Mouse (Mus musculus): ENCODE data around the gene Sema7a.

Sema7a gene

GRCm38 (mm10) chr9:57961863-57962778, 22.2 kb downstream of the Sema7a start:
- no peak for DNase-seq

GRCm38 (mm10) chr9:57963249-57963997, 23.5 kb downstream of the Sema7a start:
- no peak for DNase-seq

GRCm38 (mm10) chr9:57963998-57964395, 24.1 kb downstream of the Sema7a start:
- no peak for DNase-seq

DNA sequence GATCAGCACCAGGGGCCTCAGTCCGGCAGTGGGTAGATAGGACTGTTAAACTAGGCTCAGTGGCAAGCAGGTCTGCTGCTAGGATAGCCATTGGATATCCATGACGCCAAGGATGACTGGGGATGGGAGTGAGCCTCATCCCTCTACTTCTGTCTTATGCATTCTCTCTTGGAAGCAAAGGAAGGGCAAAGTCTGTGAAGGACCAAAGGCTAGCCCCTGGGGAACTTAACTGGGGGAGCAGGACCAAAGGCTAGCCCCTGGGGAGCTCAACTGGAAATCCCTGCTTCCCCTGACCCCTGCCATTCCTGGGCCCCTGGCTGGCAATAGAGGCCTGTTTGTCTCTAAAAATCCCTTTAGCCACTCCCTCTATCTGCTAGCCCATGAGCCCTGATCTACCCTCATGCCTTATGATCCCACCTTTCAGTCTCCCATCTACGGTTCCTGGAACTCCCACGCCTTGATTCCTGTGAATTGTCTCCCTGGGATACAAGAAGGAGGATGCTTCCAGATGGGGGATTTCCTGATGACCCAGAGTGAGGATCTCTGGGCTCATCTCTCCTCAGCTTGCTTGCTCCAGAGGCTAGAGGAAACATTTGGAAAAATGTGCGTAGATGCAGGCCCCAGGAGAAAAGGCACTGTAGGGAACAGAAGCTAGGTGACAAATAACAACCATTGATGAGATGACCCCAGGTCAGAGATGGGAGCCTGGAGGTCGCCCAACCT, 24.8 kb downstream of the Sema7a start:
- DNase-seq, result no peak

DNA sequence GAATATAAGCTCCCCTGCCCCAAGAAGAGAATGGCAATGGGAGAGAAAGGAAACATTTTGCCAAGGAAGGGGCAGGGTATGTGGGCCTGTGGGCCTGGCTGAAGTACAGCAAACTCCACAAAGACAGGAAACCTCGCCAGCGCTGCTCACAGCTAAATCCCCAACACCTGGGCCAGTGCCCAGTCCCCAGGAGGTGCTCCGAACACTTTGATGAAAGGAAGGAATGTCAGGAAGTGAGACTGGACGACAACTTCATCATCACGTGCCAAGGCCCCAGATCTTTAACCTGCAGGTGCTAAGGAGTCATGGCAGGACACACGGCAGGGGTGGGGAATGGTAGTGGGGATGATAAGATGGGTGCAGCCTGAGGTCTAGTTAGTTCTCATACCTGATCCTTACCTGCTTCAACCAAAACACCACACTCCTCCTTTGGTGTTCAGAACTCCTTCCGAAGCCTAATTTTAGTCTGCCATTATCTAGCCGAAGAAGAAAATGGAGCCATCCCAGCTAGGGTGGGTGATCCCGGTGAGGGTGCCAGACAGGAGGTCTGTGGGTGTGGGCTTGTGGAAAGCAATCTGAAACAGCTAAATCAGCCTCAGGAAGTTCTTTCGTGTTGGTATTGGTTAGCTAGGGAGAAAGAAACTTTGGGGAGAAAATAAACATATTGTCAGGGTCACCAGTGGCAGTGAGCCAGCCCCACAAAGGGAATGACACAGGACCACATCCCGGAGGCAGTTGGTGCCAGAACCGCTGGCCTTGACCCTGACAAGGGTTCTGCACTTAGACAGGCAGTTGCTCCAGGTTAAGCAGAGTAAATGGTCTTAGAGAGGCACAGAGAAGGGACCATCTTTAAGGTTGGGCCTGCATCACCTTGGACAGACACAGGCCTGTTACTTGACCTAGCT, 25.6 kb downstream of the Sema7a start:
- peak; percentile 45 to 51 for DNase-seq

DNA sequence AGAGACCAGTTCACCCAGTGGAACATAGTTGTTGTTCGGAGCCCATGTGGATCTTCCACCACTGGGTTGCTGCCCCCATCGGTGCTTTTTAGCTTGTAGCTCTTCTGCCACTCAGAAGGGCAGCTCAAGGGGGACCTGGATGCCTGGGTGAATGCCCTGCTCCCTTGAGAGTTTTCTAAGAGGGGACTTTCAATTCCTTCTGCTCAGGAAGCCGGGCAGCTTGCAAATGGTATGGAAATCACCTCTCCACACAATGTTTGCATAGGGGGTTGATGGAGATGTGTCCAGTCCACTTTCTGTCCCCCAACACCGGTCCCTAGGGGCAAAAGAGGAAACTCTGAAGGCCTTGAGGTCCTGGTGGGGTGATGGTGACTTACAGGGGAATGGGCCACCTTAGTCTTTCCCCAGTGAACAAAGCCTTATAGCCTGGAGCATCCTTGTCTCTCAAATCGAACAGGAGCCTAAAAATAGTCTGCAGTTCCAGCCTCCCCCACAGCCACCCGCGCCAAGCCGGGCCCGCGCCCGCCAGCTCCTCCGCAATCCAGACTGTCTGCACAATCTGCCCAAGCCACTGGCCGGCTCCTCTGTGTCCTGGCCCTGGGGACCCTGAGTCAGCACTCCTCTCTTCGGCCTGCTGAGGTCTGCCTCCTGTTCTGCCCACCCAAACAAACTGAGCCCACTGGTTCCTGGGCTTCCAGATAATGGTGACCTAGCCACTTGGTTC, 27.5 kb downstream of the Sema7a start:
- no peak for DNase-seq

GRCm38 (mm10) chr9:57968166-57968771, 28.4 kb downstream of the Sema7a start:
- DNase-seq, result no peak

- no peak for DNase-seq
Measured at GRCm38 (mm10) chr9:57968783-57969542, 29.1 kb downstream of the Sema7a start.

DNA sequence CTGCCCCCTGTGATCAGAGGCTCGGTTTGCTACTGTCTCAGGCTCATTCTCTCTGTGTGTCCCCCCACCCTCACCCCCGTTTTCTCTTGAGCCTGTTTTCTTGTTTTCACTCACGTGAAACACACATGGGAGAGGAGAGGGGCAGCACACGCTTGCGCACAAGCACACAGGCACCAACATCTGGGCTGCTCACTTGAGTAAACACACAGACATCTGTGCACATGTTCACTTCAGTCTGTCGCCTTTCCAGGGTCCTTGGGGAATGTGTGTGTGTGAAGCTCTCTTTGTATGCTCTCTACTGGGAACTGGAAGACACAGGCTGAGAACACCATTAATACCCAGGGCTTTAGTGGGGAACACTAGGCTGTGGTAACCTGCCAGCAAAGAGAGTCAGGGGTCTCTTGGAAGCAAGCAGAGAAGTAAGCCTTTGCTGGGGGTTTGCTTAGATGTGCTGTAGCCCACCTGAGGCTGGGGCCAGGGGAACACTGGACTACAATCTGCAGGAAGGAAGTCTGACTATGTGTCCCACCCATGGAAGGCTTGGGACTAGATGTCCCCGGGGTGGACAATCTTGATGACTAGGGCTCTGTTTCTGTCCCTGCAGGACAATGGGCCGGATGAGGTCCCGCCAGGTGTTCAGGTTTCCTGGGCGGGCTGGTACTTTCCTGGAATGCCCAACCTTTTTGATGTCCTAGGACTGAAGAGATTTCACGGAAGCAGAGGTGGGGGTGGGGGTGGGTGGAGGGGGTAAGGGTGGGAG, 30.0 kb downstream of the Sema7a start:
- peak; percentile 21 to 70 for DNase-seq

DNA sequence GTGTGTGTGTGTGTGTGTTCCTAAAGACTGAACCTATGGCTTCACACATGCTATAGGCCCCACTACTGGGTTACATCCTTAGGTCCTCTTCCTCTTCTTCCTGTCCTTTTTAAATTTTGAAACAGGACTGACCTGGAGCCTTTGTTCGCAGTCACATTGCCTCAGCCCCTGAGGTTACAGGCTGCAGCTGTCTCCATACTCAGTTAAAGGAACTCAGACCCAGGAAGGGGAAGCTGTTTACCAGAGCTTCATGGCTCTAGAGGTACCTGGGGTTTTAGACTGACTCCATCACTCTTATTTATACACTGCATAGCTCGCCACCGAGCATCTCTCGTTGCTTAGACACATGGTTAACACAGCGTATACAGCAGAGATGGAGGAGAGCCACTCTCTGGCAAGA, 31.5 kb downstream of the Sema7a start:
- no peak for DNase-seq

DNA sequence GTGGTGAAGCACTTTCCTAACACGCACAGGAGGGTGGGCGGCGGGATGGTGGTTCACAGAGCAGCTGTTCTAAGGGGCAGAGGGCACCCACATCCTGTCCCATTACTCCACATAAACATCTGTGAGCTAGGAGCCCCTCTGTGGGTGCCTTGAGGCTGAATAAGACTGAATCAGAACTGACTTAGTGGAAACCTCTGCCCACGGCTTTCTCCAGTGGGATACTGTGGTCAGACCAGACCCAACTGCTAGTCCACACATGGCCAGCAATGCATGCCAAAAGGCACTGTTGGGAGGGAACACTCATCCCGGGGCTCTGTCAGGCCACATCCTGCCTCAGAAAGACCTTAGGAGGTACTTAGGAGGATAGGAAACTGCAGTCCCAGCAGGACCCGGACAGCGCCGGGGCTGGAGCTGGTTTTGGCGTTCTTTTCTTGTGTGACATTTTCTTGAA, 32.3 kb downstream of the Sema7a start:
- DNase-seq, result peak; percentile 27 to 46

GRCm38 (mm10) chr9:57972776-57973439, 33.0 kb downstream of the Sema7a start:
- DNase-seq, result no peak

DNA sequence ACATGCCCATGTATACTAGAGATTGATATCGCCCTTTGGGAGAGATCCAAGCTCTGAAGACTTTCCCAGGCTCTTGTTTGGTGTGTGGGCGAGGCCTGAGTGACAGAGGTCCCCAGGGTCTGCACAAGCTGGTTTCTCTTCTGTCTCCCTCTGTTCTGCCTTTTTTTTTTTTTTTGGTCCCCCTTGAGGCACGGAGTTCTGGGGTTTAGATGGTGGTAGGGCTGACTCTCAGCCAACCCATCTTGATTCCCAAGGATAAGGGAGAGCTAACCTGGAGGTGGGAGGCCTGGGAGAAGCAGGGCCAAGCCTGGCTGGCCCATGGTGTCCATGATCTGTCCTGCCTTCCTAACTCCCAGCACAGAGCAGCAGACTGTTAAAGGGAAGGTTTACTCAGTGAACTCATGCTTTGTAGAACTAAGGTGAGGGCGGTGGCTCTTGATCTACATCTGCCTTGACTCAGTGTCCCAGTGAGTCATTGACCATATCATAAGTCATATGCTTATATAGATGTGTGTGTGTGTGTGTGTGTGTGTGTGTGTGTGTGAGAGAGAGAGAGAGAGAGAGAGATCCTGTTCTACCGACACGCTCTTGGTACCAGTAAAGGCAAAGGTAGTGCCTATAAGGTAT, 33.6 kb downstream of the Sema7a start:
- DNase-seq, result no peak

- DNase-seq, result no peak
Measured at GRCm38 (mm10) chr9:57974221-57974620, 34.3 kb downstream of the Sema7a start.

DNA sequence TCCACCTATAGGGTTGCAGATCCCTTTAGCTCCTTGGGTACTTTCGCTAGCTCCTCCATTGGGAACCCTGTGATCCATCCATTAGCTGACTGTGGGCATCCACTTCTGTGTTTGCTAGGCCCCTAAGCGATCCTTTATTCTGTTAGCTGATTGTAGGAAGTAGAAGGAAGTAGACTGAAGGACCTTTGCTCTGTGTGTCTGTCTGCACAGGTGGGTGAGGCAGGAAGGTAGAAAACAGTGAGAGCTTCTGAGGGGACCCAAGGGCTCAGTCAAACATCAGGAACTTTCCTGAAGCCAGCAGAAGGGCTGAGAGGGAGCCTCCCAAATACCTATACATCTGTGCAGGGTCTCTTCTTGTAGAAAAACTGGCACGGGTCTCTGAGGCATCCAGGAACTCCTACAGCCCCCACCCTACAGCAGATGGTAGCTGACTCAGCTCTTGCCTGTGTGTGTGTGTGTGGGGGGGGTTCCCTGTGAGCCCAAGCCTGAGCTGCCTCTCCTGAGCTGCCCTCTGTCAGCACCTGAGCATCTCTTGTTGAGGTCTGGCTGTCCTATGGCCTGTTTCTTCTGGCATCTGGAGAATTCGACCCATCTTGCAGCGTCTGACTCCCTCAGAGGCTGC, 35.4 kb downstream of the Sema7a start:
- DNase-seq, result no peak

DNA sequence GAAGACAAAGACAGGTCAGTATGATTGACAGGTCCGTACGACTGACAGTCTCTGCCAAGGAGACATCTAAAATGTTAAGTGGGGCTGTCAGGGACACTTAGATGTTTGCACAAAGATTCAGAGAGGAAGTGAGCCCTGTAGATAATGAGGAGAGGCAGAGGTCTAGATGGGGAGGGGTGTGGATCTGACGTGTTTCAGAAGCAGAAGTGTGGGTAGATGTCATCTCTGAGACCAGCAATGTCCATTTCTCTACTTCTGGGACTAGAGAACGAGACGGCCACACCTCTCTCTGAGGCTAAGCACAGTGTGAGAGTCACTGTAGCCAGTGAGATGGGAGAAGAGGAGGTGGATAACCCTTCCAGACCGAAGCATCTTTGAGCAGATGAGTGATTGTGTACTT, 38.1 kb downstream of the Sema7a start:
- DNase-seq, result no peak

GRCm38 (mm10) chr9:57978858-57979257, 38.9 kb downstream of the Sema7a start:
- DNase-seq, result no peak

DNA sequence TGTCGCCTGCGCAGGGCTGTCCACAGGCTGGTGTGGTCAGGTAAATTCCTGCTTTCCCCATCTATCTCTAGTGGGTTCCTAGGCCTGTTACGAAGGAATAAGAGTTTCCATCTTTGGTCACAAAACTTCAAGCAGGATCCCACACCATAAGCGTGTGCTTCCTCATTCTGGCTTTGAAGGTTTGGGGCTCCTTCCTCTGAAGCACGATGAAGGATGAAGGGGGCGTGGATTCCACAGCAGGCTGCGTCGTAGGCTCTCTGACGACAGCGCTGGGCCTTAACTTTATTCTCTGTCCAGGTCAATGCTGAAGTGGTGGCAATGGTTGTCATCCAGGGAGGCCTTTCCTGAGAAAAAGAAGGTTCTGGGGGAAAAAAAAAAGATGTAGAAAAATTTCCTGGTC, 40.7 kb downstream of the Sema7a start:
- no peak for DNase-seq

Measured in kidney, postnatal 36 days (tissue).